In the genomic region with DNA sequence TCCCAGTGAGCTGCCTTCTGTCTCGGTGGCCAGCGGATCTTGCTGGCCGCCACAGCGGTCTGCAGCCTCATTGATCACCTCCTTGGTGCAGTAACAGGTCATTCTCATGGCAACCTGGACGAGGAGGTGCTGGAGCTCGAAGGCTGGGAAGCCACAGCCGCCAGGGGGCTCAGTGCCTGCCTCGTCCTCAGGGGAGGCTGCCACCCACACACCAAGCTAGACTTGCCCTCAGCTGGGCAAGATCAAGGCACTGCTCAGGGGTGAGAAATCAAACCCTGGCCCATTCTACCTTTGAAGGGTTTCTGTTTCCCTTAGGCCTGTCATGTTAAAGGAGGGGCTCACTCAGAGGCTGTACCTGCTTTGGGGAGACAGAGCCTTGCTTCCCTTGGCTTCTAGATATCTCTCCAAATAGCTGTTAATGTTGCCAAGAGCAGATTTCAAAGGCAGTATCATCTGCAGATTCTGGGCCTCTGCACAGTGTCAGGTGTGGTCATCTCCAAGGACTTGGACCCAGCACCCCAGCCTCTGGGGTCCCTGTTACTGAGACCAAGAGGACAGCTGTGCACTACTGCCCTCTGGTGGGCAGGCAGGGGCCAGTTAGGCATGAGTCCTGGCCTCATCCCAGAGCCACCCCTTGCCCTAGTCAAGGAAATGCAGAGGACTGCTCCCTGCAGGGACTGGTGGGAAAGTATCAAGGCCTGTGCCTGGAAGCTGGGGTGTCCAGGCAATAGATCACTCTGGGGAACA, we compare ENCODE assay signal across 10 mouse cellular contexts. TPM values are rescaled to one million over a fixed set of nuclear protein-coding genes. Genes with fewer than 3 reads are reported as not detected.
A peak's percentile ranks its signal among the peaks of the same experiment; 100 is the strongest.
DNase-seq lines count a peak whose midpoint lies in the region; ATAC-seq lines count a peak whose summit lies in the region.
"Had no signal": no experiment of that assay in that cellular context is flagged by ENCODE, and none has a peak within 500 bp of the region (broad histone marks: within the 10 kb centered on the region; RNA-seq: fewer than 3 reads in every experiment).

No protein-coding gene starts in this region.

- peak; percentile 29 to 65 for DNase-seq in heart, adult 18-20 months
- no peak for DNase-seq in heart, adult 8-10 months (ENCODE audit: low spot score)
- DNase-seq in brain, adult 2 months (ENCODE audit: low read depth, low spot score), result peak; percentile 28
- peak; percentile 54 for DNase-seq in kidney, adult 9 months
- peak; percentile 74 for DNase-seq in testis, postnatal 10 days (ENCODE audit: low spot score)

- ATAC-seq in CD4-positive, CD25-positive, alpha-beta regulatory T cell, adult 4 months, result peak; percentile 55
- ATAC-seq in granulocyte monocyte progenitor cell, adult 5-6 weeks (replicated peaks; ENCODE audit: poor library complexity, severe bottlenecking), result peak; percentile 84
- peak; percentile 62 for ATAC-seq in megakaryocyte, adult 5-6 weeks (ENCODE audit: poor library complexity, severe bottlenecking)

RNA-seq across cellular contexts. Expression of gene Mrpl36, which starts 18.0 kb away (rescaled TPM):
- total RNA-seq in heart, adult 18-20 months (2021), result 10 to 100 TPM; 57.0 to 61.7 TPM
- 10 to 100 TPM; 55.1 to 69.7 (median 59.7) TPM for total RNA-seq in heart, adult 8-10 months (2022)
- polyA plus RNA-seq in CD4-positive, CD25-positive, alpha-beta regulatory T cell, adult 4 months (2017; shearing (Covaris generic)), result 100 to 1,000 TPM in 1 of 2 experiments, 10 to 100 TPM in 1; 94.9 to 126 TPM
- total RNA-seq in granulocyte monocyte progenitor cell, adult 5-6 weeks (2014; fragmentation: Nextera tagmentation), result 97.8 and 116 TPM in 2 replicates
- total RNA-seq in granulocyte monocyte progenitor cell, adult 5-6 weeks (2017), result 37.9 and 66.9 TPM in 2 replicates
- total RNA-seq in megakaryocyte, adult 5-6 weeks (2015), result 65.4 and 68.6 TPM in 2 replicates
- 27.7 and 28.1 TPM in 2 replicates for total RNA-seq in megakaryocyte, adult 5-6 weeks (2017)

RNA-seq across cellular contexts. Expression of gene Ndufs6, which starts 18.0 kb away (rescaled TPM):
- total RNA-seq in heart, adult 18-20 months (2021), result 1,000 to 10,000 TPM; 1,249 to 1,336 TPM
- 1,000 to 10,000 TPM; 1,175 to 1,391 (median 1,278) TPM for total RNA-seq in heart, adult 8-10 months (2022)
- 100 to 1,000 TPM; 141 to 144 TPM for polyA plus RNA-seq in CD4-positive, CD25-positive, alpha-beta regulatory T cell, adult 4 months (2017; shearing (Covaris generic))
- total RNA-seq in granulocyte monocyte progenitor cell, adult 5-6 weeks (2014; fragmentation: Nextera tagmentation), result 207 and 242 TPM in 2 replicates
- total RNA-seq in granulocyte monocyte progenitor cell, adult 5-6 weeks (2017), result 98.5 and 102 TPM in 2 replicates
- total RNA-seq in megakaryocyte, adult 5-6 weeks (2015), result 116 and 143 TPM in 2 replicates
- 82.4 and 91.8 TPM in 2 replicates for total RNA-seq in megakaryocyte, adult 5-6 weeks (2017)

RNA-seq across cellular contexts. Expression of gene Irx4, which starts 50.1 kb away (rescaled TPM):
- 10 to 100 TPM; 19.8 to 28.7 TPM for total RNA-seq in heart, adult 18-20 months (2021)
- 10 to 100 TPM; 27.8 to 34.9 (median 32.4) TPM for total RNA-seq in heart, adult 8-10 months (2022)
- not detected for polyA plus RNA-seq in CD4-positive, CD25-positive, alpha-beta regulatory T cell, adult 4 months (2017; shearing (Covaris generic))
- total RNA-seq in granulocyte monocyte progenitor cell, adult 5-6 weeks (2014; fragmentation: Nextera tagmentation), result not detected in 2 replicates
- total RNA-seq in granulocyte monocyte progenitor cell, adult 5-6 weeks (2017), result not detected in 2 replicates
- total RNA-seq in megakaryocyte, adult 5-6 weeks (2015), result not detected in 2 replicates
- not detected in 2 replicates for total RNA-seq in megakaryocyte, adult 5-6 weeks (2017)
- total RNA-seq: neutrophil, adult 5-6 weeks had no signal
- polyA plus RNA-seq: erythroblast, embryonic 14.5 days had no signal

Comparison
In these comparisons a context has a peak if more than half of its experiments do, and no peak if none do; other contexts are left out.
1. RNA of gene Ndufs6, which starts 18.0 kb away (total RNA-seq): 1,249 to 1,336 TPM in heart, adult 18-20 months and 1,175 to 1,391 TPM in heart, adult 8-10 months; 98.5 to 242 TPM in granulocyte monocyte progenitor cell, adult 5-6 weeks and 82.4 to 143 TPM in megakaryocyte, adult 5-6 weeks; every median in the first group is over 4 times any median in the second.
2. RNA of gene Irx4, which starts 50.1 kb away (total RNA-seq): 27.8 to 34.9 TPM in heart, adult 8-10 months and 19.8 to 28.7 TPM in heart, adult 18-20 months; not detected in granulocyte monocyte progenitor cell, adult 5-6 weeks and not detected in megakaryocyte, adult 5-6 weeks; every median in the first group is over 10 times any median in the second.
3. Peak in every context shown above with its lines, with median percentiles within 50 percentile points of each other: ATAC-seq.